Mouse (Mus musculus) urinary bladder, postnatal 36 days (tissue): ENCODE results near the gene Hspb7.

Source experiments
- DNase-seq, 2 experiments: peaks; one replicate each; pipeline ENCODE4 v3.0.0; 2022; ENCODE audit warnings: low spot score in 2 of 2, mixed read lengths in 1 of 2

Hspb7 gene

DNA sequence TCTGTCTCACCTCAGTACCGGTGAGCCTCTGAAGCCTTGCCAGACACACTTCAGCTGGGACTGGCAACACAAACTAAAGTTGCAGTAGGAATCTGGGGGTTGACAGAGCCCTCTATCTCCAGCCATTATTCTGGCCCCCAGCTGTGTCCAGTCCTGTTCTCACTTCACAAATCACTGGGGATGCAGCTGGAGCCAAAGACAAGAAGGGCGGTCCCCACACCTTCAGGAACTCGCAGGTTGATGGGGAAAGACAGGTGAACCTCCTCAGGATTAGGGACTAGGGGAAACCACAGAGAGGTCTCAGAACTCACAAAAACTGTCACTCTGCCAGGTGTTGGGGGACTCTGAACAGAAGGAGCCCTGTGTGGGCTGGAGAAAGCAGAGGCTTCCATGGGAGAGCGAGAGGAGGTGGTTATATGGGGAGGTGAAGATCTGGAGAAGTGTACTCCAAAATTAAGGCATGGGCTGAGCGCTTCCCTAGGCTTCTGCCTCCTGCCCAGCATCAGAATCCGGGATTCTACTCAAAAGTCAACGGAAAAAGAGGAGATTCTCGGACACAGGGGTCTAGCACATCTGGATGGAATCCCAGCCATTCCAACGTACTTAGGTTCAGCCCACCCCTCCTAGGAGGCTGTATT lies at the start of gene Hspb7:
TSS of gene Hspb7 (plus strand) at position 588 of the 638 bp plus-strand sequence.
- DNase-seq = no peak

DNA sequence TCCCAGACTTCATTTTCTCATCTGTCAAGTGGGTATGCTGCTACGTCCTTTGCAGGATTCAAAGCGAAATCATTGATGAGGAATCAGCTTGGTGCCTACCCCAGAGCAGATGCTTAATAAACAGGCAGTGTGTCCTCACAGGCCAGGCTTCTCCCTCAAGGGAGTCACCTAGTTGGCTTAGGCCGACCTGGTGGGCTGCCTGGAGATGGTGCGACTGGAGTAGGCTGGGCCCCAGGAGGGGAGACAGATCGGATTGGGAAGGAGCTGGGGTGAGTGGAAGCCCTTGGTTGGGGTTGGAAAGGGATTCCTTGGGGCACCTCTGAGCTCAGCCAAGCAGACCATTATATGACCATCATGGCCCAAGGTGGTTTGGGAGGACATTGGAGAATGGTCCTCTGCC lies 48.2 kb upstream of the Hspb7 start:
- DNase-seq = no peak

DNA sequence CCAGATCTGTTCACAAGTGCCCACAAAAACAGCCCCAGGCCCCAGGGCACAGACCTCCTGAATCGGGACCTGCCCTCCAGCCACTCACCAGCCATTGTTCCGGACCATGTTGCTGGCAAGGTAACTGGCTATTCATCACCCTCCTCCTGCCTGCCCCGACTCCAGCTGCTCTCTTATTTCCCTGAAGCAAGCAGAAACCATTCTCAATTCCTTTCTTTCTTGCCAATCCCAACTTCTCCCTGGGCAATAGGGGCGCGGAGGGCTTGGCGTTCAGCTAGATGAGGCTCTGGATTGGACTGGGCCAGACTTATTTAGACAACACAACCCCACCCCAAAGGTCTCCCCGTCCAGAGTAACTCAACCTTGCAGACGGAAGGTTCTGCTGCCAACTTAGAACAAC lies 40.9 kb upstream of the Hspb7 start:
- no peak for DNase-seq

DNA sequence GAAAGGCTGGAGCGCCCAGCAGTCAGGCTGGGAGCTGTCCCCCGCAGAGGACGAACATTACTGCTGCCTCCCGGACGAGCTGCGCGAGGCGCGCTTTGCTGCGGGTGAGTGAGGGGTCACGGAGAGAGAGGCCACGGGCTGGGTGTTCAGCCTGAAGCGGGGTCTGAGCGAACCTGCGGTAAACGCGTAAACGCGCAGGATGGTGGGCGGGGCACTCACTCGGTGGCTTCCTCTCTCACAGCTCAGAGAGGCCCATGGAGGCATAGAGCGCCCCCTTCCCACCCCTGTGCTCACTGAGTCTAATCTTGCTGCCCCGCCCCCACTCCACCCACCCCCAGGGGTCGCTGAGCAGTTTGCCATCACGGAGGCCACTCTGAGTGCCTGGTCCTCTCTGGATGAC lies 38.2 kb upstream of the Hspb7 start:
- DNase-seq = no peak

DNA sequence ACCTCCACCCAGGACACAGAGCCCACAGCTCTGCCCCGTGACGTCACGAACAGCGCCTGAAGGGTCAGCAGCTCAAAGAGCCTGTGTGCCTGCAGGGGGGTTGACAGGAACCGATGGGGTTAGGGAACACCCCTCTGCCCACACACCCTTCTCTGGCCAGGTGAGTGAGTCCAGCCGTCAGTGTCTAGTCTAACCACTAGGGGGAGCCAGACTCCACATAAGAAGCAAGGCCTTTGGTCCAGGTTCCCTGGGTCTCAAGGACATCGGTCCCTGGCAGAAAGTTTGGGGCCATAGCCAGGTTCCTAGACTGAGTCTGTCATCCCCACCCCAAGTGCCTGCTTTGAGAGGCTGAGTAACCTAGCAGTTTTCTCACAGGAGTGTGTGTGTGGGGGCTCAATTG lies 35.3 kb upstream of the Hspb7 start:
- no peak for DNase-seq

DNA sequence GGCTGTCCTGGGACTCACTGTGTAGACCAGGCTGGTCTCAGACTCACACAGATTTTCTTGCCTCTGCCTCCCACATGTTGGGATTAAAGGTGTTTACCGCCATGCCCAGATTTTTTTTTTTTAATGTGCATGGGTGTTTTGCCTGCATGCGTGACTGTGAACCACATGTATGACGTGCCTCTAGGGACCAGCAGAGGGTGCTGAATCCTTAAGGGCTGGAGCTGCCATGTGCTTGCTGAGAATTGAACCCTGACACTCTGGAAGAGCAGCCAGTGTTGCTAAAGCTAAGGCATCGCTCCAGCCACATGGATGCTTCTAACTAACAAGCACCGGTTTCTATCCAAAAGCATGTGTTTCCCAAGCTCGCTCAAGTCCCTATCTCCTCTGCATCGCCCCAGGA lies 34.4 kb upstream of the Hspb7 start:
- DNase-seq = no peak

DNA sequence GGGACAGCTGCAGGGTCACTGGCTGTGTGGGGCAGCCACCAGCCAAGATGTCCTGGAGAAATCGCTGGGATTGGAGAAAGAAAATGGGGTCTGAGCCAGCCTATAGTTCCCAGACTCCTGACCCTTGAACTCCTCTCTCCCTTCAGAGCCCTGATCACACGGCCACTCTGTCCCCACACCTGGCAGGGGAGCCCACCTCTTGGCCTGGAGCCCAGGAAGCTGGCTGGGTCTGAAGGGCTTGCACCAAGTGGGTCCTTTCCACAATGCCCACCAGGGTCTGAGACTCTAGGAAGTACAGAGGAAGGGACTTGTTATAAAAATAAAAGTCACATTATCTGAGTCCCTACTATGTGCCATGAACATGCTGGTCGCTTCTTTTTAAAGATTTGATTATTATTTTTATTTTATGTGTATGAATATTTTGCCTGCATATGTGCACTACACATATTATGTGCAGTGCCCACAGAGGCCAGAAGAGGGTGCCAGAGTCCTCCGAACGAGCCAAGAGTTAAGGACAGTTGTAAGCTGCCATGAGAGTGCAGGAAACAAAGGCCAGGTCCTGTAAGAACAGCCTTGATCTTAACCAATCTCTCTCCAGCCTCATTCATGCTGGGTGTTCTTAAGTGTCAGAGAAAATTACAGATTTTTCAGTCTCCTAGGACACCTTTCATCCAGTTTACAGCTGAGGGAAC lies 33.3 kb upstream of the Hspb7 start:
- peak; percentile 58 to 71 for DNase-seq

DNA sequence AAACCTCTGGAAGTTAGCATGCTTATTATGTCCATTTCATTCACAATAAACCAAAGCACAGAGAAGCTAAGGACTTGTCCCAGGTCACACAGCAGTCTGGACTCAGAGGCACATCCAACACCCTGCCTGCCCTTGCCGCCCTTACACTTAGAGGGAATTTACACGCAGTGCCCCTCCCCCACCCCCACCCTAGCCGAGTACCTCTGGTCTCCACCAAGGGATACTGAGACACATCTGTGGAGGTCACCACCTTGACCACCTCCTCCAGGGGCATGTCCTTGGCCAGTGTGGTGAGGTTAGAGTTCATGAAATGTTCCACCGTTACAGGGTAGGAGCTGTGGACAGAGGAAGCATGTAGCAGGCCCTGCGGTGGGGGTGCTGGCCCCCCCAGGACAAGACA lies 32.6 kb upstream of the Hspb7 start:
- no peak for DNase-seq

DNA sequence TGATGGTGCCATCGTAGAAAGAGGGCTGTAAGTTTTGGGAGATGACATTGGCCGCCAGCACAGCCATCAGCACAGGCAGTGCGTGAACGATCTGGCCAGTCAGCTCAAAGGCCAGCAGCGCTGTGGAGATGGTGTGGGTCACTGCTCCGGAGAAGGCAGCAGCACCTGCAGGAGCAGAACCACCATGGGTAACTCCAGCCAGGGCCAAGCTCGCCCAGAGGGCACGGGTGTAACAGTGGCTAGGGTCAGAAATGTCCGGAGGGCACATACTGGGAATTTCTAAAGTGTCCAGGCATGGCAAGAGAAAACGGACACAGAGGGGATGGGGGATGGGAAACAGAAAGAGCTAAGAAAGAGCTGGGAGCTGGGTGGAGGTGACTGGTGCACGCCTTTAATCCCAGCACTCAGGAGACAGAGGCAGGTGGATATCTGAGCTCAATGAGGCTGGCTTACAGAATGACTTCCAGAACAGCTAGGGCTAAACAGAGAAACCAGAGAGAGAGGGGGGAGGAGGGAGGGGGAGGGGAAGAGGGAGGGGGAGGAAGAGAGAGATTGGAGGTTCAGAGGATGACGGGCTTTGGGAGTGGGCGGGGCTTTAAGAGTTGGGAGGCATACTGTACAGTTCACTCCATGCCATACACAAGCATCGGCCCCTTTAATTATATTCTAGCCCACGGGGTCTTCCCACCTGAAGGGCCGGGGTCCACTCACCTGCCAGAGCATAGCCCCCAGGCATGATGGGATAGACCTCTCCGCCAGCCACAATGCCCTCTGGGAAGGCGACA lies 31.0 kb upstream of the Hspb7 start:
- no peak for DNase-seq

DNA sequence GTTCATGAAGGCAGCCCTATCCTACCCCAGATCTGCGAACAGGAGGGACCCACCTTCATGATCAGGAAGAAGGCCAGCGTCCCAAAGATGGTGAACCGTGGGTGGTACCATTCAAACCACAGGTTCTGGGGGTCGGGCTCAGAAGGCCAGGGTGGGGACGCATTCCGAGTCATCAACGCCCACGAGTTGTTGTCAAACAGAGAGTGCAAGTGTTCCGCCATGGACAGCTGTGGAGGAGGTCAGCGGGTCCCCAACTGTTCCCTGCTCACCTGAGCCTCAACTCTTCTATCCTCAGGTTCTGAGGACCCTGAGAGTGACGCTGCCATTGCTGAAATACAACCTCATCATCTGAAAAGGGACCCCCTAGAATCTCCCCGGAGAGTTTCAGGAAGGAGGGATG lies 29.3 kb upstream of the Hspb7 start:
- no peak for DNase-seq

DNA sequence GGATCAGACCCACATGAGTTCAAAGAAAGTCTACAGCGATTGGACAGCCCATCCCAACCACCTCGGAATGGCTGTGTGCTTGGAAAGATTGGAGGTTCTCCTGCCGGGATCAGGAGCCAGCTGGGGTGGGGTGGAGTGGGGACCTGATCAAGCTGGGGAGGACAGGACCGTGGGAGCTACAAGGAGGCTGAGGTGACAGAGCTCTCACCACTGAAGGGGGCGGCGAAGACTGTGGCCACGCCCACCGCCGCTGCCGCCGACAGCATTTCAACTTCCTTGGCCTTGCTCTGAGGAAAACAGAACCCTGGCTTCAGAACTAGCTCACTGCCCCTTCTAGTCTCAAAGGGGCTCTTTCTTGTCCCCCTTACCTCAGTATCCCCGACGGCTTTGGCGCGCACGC lies 25.8 kb upstream of the Hspb7 start:
- no peak for DNase-seq

DNA sequence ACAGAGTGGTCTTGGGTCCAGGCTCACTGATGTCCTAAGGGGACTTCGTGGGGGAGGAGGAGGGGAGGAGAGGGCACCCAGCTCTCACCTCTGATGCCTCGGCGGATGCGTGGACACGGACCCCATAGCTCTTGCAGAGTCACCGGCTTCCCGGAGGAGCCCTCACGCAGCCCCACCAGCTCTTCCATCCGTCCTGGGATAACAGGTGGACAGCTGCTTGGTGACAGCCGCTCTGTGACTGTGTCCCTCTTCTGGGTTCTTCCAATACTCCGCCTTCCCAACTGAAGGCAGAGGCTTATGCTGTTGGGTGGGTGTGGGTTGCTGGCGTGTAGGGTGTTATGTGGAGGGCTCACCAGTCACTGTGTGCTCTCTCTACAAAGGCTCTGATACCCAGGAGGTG lies 22.7 kb upstream of the Hspb7 start:
- no peak for DNase-seq

DNA sequence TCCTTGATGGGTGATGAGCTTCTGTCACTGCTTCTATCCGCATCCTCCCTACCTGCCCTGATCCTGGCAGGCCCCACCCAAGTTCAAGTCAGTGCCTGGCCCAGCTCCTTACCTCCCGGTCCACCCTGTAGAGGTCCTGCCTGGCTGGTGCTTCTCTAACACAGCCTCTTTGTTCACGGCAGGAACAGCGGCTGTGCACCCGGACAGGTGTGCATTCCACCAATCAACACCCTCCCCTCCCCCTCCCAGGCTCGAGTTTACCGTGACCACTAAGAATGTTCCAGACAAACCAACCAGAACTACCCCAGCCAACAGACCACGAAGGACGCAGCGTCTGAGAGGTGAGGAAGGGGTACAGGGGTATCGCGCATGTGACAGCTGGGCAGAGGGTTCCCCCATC lies 22.0 kb upstream of the Hspb7 start, which contains the start of gene Clcnka:
TSS of gene Clcnka (minus strand) at position 180 of the 400 bp plus-strand sequence.
- DNase-seq = no peak

DNA sequence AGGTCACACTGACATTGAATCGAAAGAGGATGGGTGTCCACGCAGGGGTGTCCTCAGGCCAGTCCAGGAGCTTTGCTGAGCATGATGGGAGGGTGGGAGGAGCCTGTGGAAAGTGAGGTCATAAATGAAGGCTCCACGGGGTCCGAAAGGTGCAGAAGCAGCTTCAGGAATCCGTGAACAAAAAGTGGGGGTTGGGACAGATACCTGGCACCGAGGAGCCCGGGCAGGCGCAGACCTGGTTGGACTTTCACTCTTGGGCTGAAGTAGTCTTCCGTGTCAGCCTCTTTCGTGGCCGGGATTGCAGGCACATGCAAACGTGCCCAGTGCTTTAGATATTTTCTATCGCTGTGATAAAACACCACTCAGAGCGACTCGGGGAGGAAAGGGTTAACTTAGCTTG lies 20.4 kb upstream of the Hspb7 start:
- DNase-seq = no peak

DNA sequence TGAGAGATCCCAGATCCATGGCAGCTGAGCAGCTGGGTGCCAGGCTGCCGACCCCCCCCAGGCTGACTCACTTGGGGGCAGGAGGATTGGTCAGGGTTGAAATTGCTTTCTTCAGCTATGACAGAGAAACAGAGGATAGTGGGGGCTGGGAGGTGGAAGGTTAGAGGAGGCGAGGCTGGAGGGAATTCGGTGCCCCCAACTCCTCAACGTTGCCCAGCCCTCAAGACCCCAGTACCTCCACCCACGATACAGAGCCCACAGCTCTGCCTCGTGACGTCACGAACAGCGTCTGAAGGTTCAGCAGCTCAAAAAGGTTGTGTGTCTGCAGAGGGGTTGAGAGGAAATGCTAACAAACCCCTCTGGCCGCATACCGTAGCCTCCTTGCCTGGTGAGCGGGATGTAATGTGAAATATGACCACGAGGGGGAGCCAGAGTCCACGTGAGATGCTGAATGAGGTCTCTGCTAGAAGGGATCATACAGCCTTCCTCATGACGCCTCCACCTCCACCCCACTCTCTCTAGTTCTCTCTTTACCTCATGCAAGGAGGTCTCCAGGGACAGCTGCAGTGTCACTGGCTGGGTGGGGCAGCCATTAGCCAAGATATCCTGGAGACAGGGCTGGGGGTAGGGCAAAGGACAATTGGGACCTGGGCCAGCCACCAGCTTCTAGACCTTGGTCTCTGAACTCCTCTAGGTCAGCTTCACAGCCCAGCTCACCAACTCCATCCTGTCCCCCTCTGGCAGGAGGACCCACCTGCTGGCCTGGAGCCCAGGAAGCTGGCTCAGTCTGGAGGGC lies 15.9 kb upstream of the Hspb7 start:
- DNase-seq = peak; percentile 85 to 88

DNA sequence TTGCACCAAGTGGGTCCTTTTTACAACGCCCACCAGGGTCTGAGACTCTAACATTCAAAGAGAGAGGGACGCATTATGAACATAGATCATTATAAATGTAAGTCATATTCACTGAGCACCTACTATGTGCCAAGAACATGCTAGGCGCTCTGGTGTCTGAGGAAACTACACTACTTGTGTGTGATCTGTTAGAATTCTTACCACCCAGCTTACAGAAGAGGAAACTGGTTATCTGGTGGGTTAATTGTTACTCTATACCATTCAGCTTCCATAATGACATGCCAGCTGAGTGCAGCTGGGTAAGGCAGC lies 15.3 kb upstream of the Hspb7 start:
- no peak for DNase-seq

DNA sequence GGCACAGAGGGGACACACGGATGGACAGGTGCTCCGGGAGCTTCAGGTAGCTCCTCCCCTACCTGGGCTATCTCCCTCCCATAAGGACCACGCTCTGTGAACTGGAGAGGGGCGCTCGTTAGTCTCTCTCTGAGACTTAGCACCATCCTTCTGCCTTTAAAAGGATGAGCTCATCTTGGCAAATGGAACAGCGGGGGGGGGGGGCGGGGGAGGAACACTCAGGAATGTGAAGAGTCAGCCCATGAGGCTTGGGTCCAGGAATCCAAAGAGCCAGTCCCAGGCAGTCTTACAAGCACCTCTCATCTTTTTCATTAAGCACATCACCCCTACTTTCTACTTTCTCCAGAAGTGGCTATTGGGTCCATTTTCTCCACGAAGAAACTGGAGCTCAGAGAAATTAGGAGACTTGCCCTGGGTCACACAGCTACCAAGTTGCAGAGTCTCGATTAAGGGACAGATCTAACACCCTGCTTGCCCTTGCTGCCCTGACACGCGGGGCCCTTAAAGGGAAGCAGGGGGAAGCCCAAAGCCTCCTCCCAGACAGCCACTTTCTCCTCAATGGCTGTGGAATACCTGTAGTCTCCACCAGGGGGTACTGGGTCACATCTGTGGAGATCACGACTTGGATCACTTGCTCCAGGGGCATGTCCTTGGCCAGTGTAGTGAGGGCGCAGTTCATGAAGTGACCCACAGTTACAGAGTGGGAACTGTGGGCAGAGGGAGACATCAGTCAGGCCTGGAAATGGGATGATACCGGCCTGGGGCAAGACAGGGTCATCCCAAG lies 13.9 kb upstream of the Hspb7 start:
- peak in 1 of 2 experiments; percentile 47 for DNase-seq

DNA sequence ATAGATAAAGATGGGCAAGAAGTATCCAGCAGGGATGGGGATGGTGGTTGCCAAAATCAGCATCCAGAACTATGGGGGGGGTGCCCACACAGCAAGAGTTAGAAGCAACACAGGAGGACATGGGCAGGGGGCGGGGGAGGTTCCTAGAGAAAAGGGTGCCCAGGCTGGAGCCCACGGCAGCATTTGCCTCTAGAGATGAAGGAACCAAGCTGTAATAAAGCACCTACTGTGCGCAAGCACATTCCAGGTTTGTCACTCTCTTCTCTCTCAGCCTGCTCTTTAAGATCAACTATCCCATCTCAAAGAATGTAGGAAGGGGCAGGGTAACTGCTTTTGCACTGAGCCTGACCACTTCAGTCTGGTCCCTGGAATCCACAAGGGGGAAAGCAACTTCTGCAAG lies 12.0 kb upstream of the Hspb7 start:
- no peak for DNase-seq

DNA sequence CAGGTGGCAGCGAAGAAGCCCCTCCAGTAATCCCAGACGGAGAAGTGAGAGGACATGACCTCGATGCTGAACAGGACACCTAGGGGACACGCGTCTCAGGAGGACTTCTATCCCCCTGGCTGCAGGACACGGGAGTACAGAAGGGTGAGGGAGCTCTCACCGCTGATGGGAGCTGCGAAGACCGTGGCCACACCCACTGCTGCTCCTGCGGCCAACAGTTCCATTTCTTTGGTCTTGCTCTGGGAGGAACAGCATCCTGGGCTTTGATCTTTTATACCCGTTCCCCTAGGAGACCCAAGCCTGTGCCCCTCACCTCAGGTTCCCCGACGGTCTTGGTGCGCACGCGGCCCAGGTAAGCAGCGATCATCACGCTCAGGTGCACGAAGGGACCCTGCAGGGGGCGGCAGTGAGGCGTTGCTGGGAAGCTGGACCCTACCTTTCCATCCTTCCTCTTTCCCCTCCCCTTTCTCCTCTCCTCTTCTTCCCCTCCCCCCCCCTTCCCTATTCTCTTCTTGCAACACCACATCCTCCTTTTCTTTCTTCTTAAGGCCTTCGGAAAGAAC lies 9.1 kb upstream of the Hspb7 start:
- no peak for DNase-seq

DNA sequence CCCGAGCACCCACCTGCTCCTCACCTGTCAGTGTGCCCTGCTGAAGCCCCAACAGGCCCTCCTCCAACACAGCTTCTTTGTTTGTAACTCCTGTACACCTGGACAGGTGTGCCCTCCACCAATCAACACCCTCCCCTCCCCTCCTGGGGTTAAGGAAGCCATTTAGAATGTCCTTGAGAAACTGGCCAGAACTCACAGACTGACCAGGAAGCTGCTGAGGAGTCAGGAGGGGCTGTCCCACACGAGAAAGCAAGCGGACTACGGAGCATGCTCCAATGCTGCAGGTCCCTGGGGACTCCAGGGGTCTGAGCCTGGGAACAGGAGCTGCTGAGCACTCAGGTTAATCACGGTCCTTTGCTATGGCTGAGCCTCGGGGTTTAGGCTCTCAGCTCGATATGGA lies 4.7 kb upstream of the Hspb7 start, which contains the start of gene Clcnkb:
TSS of gene Clcnkb (minus strand) at position 91 of the 400 bp plus-strand sequence.
- no peak for DNase-seq
